Mouse (Mus musculus): Measurements from ENCODE around the gene Htr2b. TPM values are rescaled to one million over a fixed set of nuclear protein-coding genes. Genes with fewer than 3 reads are reported as not detected.

Htr2b gene
- polyA plus RNA-seq, 1 experiment from 2014 or later, result 4.3 TPM

- ATAC-seq, result no peak
- no peak for TF ChIP-seq CTCF (IDR thresholded peaks at IDR 0.05; ENCODE audit: low read depth)
- WGBS, result 97% methylated on average over 2 of the region's 2 CpGs
Measured at GRCm38 (mm10) chr1:86126036-86126435, 14.3 kb upstream of the Htr2b start.

GRCm38 (mm10) chr1:86119549-86119948, 7.8 kb upstream of the Htr2b start:
- Histone ChIP-seq H3K4me1 (replicated peaks; ENCODE audit: control insufficient read depth, insufficient read depth, low read length) (no peaks in the 10 kb centered on the region), H3K27me3 (replicated peaks; ENCODE audit: control insufficient read depth, insufficient read depth, low read length) (no peaks in the 10 kb centered on the region), H3K9ac (ENCODE audit: low read depth, low read length) (no peak overlapping the region), H3K36me3 (ENCODE audit: control insufficient read depth, insufficient read depth) (peaks cover 25% of the 10 kb centered on the region), H3K4me3 (ENCODE audit: low read depth, low read length) (no peak overlapping the region), H3K9me3 (ENCODE audit: control insufficient read depth) (no peaks in the 10 kb centered on the region), H3K4me2 (replicated peaks; ENCODE audit: low read depth) (no peak overlapping the region), H3K27ac (ENCODE audit: low read depth, low read length) (no peak overlapping the region)
- no peak for ATAC-seq
- no peak for TF ChIP-seq CTCF (IDR thresholded peaks at IDR 0.05; ENCODE audit: low read depth)
- 76% methylated on average over 4 of the region's 4 CpGs for WGBS

More at GRCm38 (mm10) chr1:86126036-86126435, 14.3 kb upstream of the Htr2b start:
- H3K9me3 ChIP-seq (ENCODE audit: control insufficient read depth), result no peaks in the 10 kb centered on the region
- H3K4me3 ChIP-seq (ENCODE audit: low read depth, low read length), result no peak overlapping the region
- H3K36me3 ChIP-seq (ENCODE audit: control insufficient read depth, insufficient read depth), result peaks cover 59% of the 10 kb centered on the region
- no peak overlapping the region for H3K4me2 ChIP-seq (replicated peaks; ENCODE audit: low read depth)
- H3K9ac ChIP-seq (ENCODE audit: low read depth, low read length), result no peak overlapping the region
- no peaks in the 10 kb centered on the region for H3K27me3 ChIP-seq (replicated peaks; ENCODE audit: control insufficient read depth, insufficient read depth, low read length)
- H3K27ac ChIP-seq (ENCODE audit: low read depth, low read length), result no peak overlapping the region
- H3K4me1 ChIP-seq (replicated peaks; ENCODE audit: control insufficient read depth, insufficient read depth, low read length), result no peaks in the 10 kb centered on the region

GRCm38 (mm10) chr1:86114141-86114540, 2.4 kb upstream of the Htr2b start:
- WGBS, result 92% methylated on average over 3 of the region's 3 CpGs
- Histone ChIP-seq H3K27me3 (replicated peaks; ENCODE audit: control insufficient read depth, insufficient read depth, low read length) (no peaks in the 10 kb centered on the region), H3K4me3 (ENCODE audit: low read depth, low read length) (no peak overlapping the region), H3K27ac (ENCODE audit: low read depth, low read length) (no peak overlapping the region), H3K4me2 (replicated peaks; ENCODE audit: low read depth) (no peak overlapping the region), H3K36me3 (ENCODE audit: control insufficient read depth, insufficient read depth) (peaks cover 7% of the 10 kb centered on the region; the same call in 1 of the 2 replicates), H3K9ac (ENCODE audit: low read depth, low read length) (no peak overlapping the region), H3K9me3 (ENCODE audit: control insufficient read depth) (no peaks in the 10 kb centered on the region), H3K4me1 (replicated peaks; ENCODE audit: control insufficient read depth, insufficient read depth, low read length) (no peaks in the 10 kb centered on the region)
- no peak for ATAC-seq
- TF ChIP-seq CTCF (IDR thresholded peaks at IDR 0.05; ENCODE audit: low read depth), result no peak

- H3K4me1 ChIP-seq (replicated peaks; ENCODE audit: control insufficient read depth, insufficient read depth, low read length), result no peaks in the 10 kb centered on the region
- WGBS, result 100% methylated on average over 1 of the region's 1 CpGs
- H3K27me3 ChIP-seq (replicated peaks; ENCODE audit: control insufficient read depth, insufficient read depth, low read length), result no peaks in the 10 kb centered on the region
- H3K9me3 ChIP-seq (ENCODE audit: control insufficient read depth), result no peaks in the 10 kb centered on the region
- H3K36me3 ChIP-seq (ENCODE audit: control insufficient read depth, insufficient read depth), result peaks cover 9% of the 10 kb centered on the region; the same call in 1 of the 2 replicates
- no peak overlapping the region for H3K4me3 ChIP-seq (ENCODE audit: low read depth, low read length)
- no peak overlapping the region for H3K9ac ChIP-seq (ENCODE audit: low read depth, low read length)
- no peak for TF ChIP-seq CTCF (IDR thresholded peaks at IDR 0.05; ENCODE audit: low read depth)
- ATAC-seq, result no peak
- no peak overlapping the region for H3K4me2 ChIP-seq (replicated peaks; ENCODE audit: low read depth)
- H3K27ac ChIP-seq (ENCODE audit: low read depth, low read length), result no peak overlapping the region
Measured at GRCm38 (mm10) chr1:86105054-86105453, 6.7 kb downstream of the Htr2b start.

GRCm38 (mm10) chr1:86094413-86094812, 17.4 kb downstream of the Htr2b start:
- 78% methylated on average over 7 of the region's 7 CpGs for WGBS
- H3K27ac ChIP-seq (ENCODE audit: low read depth, low read length), result no peak overlapping the region
- H3K9me3 ChIP-seq (ENCODE audit: control insufficient read depth), result no peaks in the 10 kb centered on the region
- TF ChIP-seq CTCF (IDR thresholded peaks at IDR 0.05; ENCODE audit: low read depth), result peak; percentile 24; the same call in 1 of the 2 replicates
- H3K36me3 ChIP-seq (ENCODE audit: control insufficient read depth, insufficient read depth), result peaks cover 54% of the 10 kb centered on the region
- H3K27me3 ChIP-seq (replicated peaks; ENCODE audit: control insufficient read depth, insufficient read depth, low read length), result no peaks in the 10 kb centered on the region
- no peak overlapping the region for H3K9ac ChIP-seq (ENCODE audit: low read depth, low read length)
- H3K4me3 ChIP-seq (ENCODE audit: low read depth, low read length), result no peak overlapping the region
- H3K4me1 ChIP-seq (replicated peaks; ENCODE audit: control insufficient read depth, insufficient read depth, low read length), result no peaks in the 10 kb centered on the region
- H3K4me2 ChIP-seq (replicated peaks; ENCODE audit: low read depth), result no peak overlapping the region
- no peak for ATAC-seq

DNA sequence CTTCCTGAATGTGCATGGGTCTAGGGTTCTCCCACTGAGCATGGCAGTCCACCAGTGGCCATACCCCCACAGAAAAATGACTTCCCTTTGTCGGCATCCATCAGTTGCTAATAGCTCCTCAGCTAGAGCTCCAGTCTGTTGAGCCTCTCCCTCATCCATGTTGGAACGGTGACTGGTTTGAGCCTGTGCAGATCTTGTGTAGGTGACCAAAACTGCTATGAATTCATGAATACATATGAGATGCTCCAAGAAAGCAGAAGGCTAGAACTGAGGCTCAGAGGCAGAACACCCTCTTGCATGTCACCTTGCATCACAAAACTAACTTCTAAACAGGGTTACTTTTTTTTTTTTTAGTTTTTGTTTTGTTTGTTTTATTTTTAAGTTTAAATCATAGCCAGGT, 35.2 kb downstream of the Htr2b start:
- no peak for TF ChIP-seq CTCF (IDR thresholded peaks at IDR 0.05; ENCODE audit: low read depth)
- no peak for ATAC-seq
- Histone ChIP-seq H3K4me3 (ENCODE audit: low read depth, low read length) (no peak overlapping the region), H3K36me3 (ENCODE audit: control insufficient read depth, insufficient read depth) (peaks cover 69% of the 10 kb centered on the region), H3K4me2 (replicated peaks; ENCODE audit: low read depth) (no peak overlapping the region), H3K9me3 (ENCODE audit: control insufficient read depth) (no peaks in the 10 kb centered on the region), H3K27ac (ENCODE audit: low read depth, low read length) (no peak overlapping the region), H3K9ac (ENCODE audit: low read depth, low read length) (no peak overlapping the region), H3K4me1 (replicated peaks; ENCODE audit: control insufficient read depth, insufficient read depth, low read length) (no peaks in the 10 kb centered on the region), H3K27me3 (replicated peaks; ENCODE audit: control insufficient read depth, insufficient read depth, low read length) (no peaks in the 10 kb centered on the region)
- 95% methylated on average over 2 of the region's 2 CpGs for WGBS

All from intestine, postnatal 0 days (tissue).